Mouse (Mus musculus) liver, embryonic 18 days (tissue): ENCODE measurements around the gene Homer3. TPM values are rescaled to one million over a fixed set of nuclear protein-coding genes. Genes with fewer than 3 reads are reported as not detected.

Source experiments
- polyA plus RNA-seq: library from polyadenylated mRNA; depleted of rRNA; stranded (reverse); fragments of >200 nt; gene quantifications from 2 replicates; pipeline ENCODE4 v1.2.3, GENCODE M21; 2012; rRNA removed

Homer3 gene
- polyA plus RNA-seq: 6.7 and 6.9 TPM in 2 replicates

DNA sequence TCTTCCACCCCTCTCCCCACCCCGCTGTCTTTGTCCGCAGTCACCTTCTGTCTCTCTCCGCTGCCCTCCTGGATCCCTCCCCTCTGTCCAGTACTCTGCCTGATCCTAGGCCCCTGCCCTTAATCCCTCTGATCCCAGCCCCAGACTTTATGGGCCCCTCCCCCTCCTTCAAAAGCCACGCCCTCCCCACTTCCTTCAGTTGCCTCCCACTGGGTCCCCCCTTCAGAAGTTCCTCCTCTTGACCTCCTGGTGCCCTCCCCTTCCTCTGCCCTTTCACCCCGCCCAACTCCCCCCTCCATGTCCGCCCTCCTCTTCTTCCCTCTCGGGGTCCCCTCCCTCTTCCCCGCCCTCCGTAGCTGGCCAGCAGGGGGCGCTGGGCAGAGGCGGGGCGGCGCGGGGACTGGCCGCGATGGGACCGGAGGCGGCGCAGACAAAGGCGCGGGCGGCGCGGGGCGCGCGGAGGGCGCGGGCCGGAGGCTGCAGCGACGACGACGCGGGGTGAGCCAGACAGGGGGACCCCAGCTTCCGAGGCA lies at the start of gene Homer3:
TSS of gene Homer3 (plus strand) at position 225 of the 533 bp plus-strand sequence.

DNA sequence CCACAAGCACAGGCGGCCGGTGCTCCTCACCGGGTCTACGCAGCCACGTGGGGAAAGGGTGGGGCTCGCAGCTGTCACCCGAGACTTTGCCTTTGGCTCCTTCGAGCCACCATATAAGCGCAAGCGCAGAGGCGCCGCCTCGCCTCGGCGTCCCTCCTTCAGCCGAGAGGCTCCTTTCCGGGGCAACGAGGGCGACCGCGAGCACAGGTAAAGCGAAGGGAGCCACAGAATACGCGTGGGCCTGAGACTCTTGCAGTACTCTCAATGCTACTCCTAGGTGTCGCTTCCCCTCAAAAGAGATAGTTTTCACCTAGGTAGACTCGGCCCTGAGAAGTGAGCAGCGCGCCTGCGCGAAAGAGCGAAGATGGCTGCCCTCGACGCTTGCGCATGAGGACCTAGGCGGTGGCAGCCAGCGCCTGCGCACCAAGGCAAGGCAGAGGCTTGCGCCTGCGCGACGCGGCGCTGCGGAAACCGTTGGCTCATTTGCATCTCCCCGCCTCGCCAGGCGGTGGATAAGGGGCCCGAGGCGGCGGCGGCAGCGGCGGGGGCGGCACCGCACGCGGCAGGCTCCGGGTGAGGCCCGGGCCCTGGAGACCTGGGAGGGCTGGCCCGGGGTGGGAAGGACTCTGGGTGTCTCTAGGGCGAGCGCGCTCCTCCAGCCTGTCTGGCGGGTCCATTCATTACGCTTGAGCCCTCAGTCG lies 48.4 kb upstream of the Homer3 start, which contains the start of the genes Sugp2 and Armc6:
TSS of gene Sugp2 (plus strand) at position 147 of the 701 bp plus-strand sequence.
TSS of gene Armc6 (minus strand) at position 387 of the 701 bp plus-strand sequence.

DNA sequence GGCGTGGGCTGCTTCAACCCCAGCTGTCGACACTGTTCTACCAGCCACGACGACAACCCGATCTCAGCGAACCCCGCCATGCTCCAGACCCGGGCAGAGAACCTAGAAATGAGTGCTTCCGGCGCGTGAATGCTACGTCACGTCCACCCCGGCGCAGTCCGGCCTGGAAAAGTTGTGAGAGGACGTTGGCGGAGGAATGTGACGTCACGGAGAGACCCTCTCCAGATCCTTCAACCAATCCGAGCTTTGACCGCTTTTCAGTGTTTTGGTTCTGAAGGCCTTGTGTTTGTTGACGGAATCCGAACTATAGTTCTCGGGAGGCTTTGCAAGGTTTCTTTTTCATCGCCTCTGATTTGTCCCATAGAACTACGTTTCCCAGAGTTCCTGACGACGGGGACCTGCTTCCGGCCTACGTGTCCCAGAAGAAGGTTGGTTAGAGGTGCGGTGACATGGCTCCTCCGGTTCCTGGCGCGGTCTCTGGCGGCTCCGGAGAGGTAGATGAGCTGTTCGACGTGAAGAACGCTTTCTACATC lies 19.8 kb downstream of the Homer3 start, which contains the start of the genes Ddx49 and Cope:
TSS of gene Ddx49 (minus strand) at position 132 of the 533 bp plus-strand sequence.
TSS of gene Cope (plus strand) at position 161 of the 533 bp plus-strand sequence.

DNA sequence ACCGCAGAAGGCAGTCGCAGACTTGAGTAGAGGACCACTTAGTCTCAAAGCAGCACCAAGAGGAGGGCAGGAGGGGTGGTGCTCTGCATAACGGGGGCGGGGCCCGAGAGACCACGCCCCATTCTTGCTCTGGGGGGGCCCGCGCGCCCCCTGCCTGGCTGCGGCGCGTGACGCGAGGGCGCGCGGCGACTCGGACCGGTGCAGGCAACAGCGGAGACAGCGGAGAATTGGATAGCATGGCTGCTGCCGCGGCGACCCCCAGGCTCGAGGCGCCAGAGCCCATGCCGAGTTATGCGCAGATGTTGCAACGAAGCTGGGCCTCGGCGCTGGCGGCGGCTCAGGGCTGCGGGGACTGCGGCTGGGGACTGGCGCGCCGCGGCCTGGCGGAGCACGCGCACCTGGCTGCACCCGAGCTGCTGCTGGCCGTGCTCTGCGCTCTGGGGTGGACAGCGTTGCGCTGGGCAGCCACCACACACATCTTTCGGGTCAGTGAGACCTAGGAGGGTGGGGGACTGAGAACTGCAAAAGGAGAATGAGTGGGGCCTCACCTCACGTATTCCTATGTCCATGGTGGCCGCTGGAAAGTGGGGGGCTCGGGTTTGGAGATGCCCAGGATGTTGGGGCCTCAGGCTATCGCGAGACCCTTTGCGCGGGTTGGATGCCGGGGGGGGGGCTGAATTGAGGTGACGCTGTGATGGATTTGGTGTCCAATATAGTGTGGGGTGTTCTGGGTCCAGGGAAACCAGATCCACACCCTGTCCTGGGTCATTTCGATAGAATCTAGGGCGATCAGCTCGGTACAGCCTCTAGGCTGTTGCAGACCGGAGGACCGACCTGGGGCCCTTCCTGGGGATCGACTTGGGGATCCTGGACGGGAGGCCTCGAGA lies 33.2 kb downstream of the Homer3 start, which contains the start of gene Cers1:
TSS of gene Cers1 (plus strand) at position 152 of the 887 bp plus-strand sequence.

DNA sequence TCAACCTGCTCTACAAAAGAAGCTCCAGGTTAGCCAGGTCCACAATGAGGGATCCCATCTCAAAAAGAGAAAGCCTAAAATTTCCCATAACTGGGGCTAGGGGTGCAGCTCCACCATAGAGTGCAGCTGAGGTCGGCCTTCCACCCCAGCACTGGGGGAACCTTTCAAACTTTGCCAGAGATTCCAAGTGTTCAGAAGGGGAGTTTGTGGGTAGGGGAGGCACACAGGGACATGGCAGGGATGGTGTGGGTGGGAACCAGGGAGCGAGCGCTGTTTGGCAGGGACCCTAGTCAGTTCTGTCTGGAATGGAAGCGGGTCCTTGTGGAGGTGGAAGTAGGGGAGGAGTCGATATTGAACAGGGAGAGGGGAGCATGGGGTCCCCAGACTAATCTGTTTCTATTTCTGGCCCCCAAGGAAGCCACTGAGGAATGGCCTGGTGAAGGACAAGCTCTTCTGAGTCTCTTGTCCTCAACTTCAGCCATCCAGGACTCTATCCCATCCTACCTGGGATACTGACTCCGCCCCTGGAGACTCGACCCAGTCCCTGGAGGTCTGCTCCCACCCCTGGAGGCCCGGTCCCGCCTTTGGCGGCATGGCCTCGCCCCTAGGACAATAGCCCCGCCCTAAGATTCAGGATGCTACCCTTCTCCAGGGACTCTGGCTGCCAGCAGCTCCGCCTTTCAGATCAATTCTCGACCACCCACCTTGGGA lies 46.7 kb downstream of the Homer3 start, which contains the start of gene Gdf1:
TSS of gene Gdf1 (plus strand) at position 694 of the 711 bp plus-strand sequence.

Other genes starting within 250 kb of the Homer3 start
- 19.7 and 22.0 TPM in 2 replicates for gene Mau2, start 240.1 kb upstream of the Homer3 start, polyA plus RNA-seq
- gene Sugp1, start 240.0 kb upstream of the Homer3 start, polyA plus RNA-seq: 5.8 and 6.6 TPM in 2 replicates
- gene Tm6sf2, start 209.9 kb upstream of the Homer3 start, polyA plus RNA-seq: 1.7 and 3.0 TPM in 2 replicates
- 0.02 and 0.05 TPM in 2 replicates for gene Hapln4, start 199.4 kb upstream of the Homer3 start, polyA plus RNA-seq
- under 0.01 TPM in 1 of 2 replicates, not detected in the other for gene Ncan, start 162.0 kb upstream of the Homer3 start, polyA plus RNA-seq
- gene Nr2c2ap, start 151.5 kb upstream of the Homer3 start, polyA plus RNA-seq: 7.7 and 8.4 TPM in 2 replicates
- gene Rfxank, start 143.7 kb upstream of the Homer3 start, polyA plus RNA-seq: 5.7 and 7.2 TPM in 2 replicates
- gene Borcs8, start 143.3 kb upstream of the Homer3 start, polyA plus RNA-seq: 24.7 and 27.1 TPM in 2 replicates
- 0.02 and 0.06 TPM in 2 replicates for gene Mef2b, start 143.1 kb upstream of the Homer3 start, polyA plus RNA-seq
- 38.5 and 51.0 TPM in 2 replicates for gene Tmem161a, start 110.5 kb upstream of the Homer3 start, polyA plus RNA-seq
- gene Slc25a42, start 70.5 kb upstream of the Homer3 start, polyA plus RNA-seq: 45.6 and 57.7 TPM in 2 replicates
- gene Sugp2, start 48.6 kb upstream of the Homer3 start, polyA plus RNA-seq: 12.9 and 16.4 TPM in 2 replicates
- 7.8 and 7.9 TPM in 2 replicates for gene Armc6, start 48.4 kb upstream of the Homer3 start, polyA plus RNA-seq
- 16.9 and 18.1 TPM in 2 replicates for gene Ddx49, start 19.7 kb downstream of the Homer3 start, polyA plus RNA-seq
- 193 and 196 TPM in 2 replicates for gene Cope, start 19.7 kb downstream of the Homer3 start, polyA plus RNA-seq
- 0.07 and 0.09 TPM in 2 replicates for gene Cers1, start 32.9 kb downstream of the Homer3 start, polyA plus RNA-seq
- 0.05 TPM in 1 of 2 replicates, not detected in the other for gene Gdf1, start 47.0 kb downstream of the Homer3 start, polyA plus RNA-seq
- gene Upf1, start 70.5 kb downstream of the Homer3 start, polyA plus RNA-seq: 9.1 and 10.4 TPM in 2 replicates
- 2.0 and 2.9 TPM in 2 replicates for gene Comp, start 90.7 kb downstream of the Homer3 start, polyA plus RNA-seq
- gene Crtc1, start 156.8 kb downstream of the Homer3 start, polyA plus RNA-seq: 2.5 and 3.1 TPM in 2 replicates
- 7.9 and 9.8 TPM in 2 replicates for gene Klhl26, start 194.1 kb downstream of the Homer3 start, polyA plus RNA-seq
- gene Tmem59l, start 204.5 kb downstream of the Homer3 start, polyA plus RNA-seq: 0.02 and 0.08 TPM in 2 replicates
- 0.22 and 0.23 TPM in 2 replicates for gene Crlf1, start 210.3 kb downstream of the Homer3 start, polyA plus RNA-seq
- 43.3 and 47.6 TPM in 2 replicates for gene Rex1bd, start 223.9 kb downstream of the Homer3 start, polyA plus RNA-seq
- 848 and 888 TPM in 2 replicates for gene Uba52, start 228.0 kb downstream of the Homer3 start, polyA plus RNA-seq
- gene Fkbp8, start 244.9 kb downstream of the Homer3 start, polyA plus RNA-seq: 154 and 168 TPM in 2 replicates
- gene Kxd1, start 245.1 kb downstream of the Homer3 start, polyA plus RNA-seq: 35.7 and 38.3 TPM in 2 replicates